Mouse (Mus musculus): ENCODE results near the gene Rab7. TPM values are rescaled to one million over a fixed set of nuclear protein-coding genes. Genes with fewer than 3 reads are reported as not detected.

Gene Rab7
- polyA plus RNA-seq, 1 experiment from 2014 or later, result 240 TPM

DNA sequence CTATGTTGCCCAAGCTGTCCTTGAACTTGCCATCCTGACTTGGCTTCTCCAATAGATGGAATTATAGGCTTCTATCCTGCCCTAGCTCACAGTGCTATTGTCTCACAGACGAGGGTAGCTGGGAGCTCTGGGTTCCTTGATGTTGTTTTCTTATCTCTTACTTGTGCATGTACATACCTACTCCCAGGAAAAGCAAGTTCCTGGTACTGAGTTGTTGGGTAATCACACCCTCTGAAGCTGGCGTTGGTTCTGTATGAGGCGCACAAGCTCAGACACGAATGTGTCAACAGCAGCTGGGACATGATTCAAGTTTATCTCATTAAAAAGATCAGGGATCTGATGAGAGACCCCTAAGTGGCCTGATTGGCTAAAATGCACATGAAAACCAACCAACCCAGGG is 41.6 kb downstream of the Rab7 start:
- Histone ChIP-seq H3K4me3 (ENCODE audit: low read depth, low read length) (no peak overlapping the region), H3K4me1 (ENCODE audit: control insufficient read depth, insufficient read depth, low read length) (no peaks in the 10 kb centered on the region), H3K27ac (replicated peaks; ENCODE audit: low read depth, low read length) (no peak overlapping the region), H3K27me3 (replicated peaks; ENCODE audit: control insufficient read depth, insufficient read depth, low read length) (no peaks in the 10 kb centered on the region), H3K9me3 (ENCODE audit: control insufficient read depth, low read length) (no peaks in the 10 kb centered on the region), H3K36me3 (ENCODE audit: control insufficient read depth, insufficient read depth, low read length) (peaks cover 86% of the 10 kb centered on the region), H3K4me2 (ENCODE audit: low read depth, low read length) (no peak overlapping the region), H3K9ac (ENCODE audit: low read depth, low read length) (no peak overlapping the region)
- ATAC-seq (ENCODE audit: low read depth), result no peak
- 87% methylated on average over 4 of the region's 4 CpGs for WGBS
- DNase-seq (ENCODE audit: low spot score), result no peak

DNA sequence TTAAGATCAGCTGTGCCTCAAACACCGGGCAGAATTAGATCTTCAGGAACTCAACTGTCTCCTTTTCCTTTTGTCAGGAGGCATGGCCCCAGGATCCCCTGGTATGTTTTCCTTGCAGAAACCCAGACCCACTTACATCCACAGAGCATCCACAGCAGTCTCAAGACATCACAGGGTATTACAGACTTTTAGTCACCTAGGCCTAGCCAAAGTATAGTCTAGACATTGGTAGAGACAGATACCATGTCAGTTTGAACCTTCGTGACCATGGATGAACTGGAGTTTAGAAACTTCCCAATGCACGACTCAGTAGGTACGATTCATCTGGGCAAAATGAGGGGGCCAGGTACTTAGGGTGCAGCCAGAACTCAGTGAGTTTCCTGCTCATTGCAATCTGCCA is 46.7 kb downstream of the Rab7 start:
- WGBS, result 77% methylated on average over 4 of the region's 4 CpGs
- H3K9me3 ChIP-seq (ENCODE audit: control insufficient read depth, low read length), result no peaks in the 10 kb centered on the region
- H3K4me2 ChIP-seq (ENCODE audit: low read depth, low read length), result no peak overlapping the region
- H3K36me3 ChIP-seq (ENCODE audit: control insufficient read depth, insufficient read depth, low read length), result peaks cover 44% of the 10 kb centered on the region
- no peak overlapping the region for H3K9ac ChIP-seq (ENCODE audit: low read depth, low read length)
- H3K4me3 ChIP-seq (ENCODE audit: low read depth, low read length), result no peak overlapping the region
- ATAC-seq (ENCODE audit: low read depth), result no peak
- H3K27me3 ChIP-seq (replicated peaks; ENCODE audit: control insufficient read depth, insufficient read depth, low read length), result no peaks in the 10 kb centered on the region
- DNase-seq (ENCODE audit: low spot score), result no peak
- peaks cover 8% of the 10 kb centered on the region for H3K4me1 ChIP-seq (ENCODE audit: control insufficient read depth, insufficient read depth, low read length)
- H3K27ac ChIP-seq (replicated peaks; ENCODE audit: low read depth, low read length), result no peak overlapping the region

DNA sequence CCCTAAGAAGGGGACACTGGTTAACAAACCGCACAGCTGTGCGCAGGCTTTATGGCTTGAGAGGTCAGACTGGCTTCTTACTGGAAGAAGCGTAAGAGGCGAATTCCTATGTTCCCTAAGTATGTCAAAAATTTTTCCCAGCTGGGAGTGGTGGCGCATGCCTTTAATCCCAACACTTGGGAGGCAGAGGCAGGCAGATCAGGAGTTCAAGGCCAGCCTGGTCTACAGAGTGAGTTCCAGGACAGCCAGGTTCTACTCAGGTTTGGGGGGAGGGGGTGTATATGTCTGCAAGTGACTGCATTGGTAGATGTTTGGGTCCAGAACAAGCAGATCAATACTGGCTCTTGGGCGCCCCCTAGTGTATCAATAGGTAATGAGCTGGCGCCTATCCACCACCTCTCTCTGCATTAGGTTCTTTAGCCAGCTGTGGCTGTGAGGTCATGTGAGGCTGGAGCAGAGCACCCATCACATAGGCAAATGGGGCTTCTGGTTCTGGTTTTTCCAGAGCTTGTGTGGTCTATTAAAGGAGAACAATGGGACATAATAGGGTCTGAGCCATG is 47.3 kb downstream of the Rab7 start:
- Histone ChIP-seq H3K27ac (replicated peaks; ENCODE audit: low read depth, low read length) (no peak overlapping the region), H3K9me3 (ENCODE audit: control insufficient read depth, low read length) (no peaks in the 10 kb centered on the region), H3K27me3 (replicated peaks; ENCODE audit: control insufficient read depth, insufficient read depth, low read length) (no peaks in the 10 kb centered on the region), H3K4me3 (ENCODE audit: low read depth, low read length) (no peak overlapping the region), H3K4me1 (ENCODE audit: control insufficient read depth, insufficient read depth, low read length) (peaks cover 13% of the 10 kb centered on the region), H3K4me2 (ENCODE audit: low read depth, low read length) (no peak overlapping the region), H3K36me3 (ENCODE audit: control insufficient read depth, insufficient read depth, low read length) (peaks cover 38% of the 10 kb centered on the region), H3K9ac (ENCODE audit: low read depth, low read length) (no peak overlapping the region)
- ATAC-seq (ENCODE audit: low read depth) (peak; percentile 37; the same call in 1 of the 2 replicates), DNase-seq (ENCODE audit: low spot score) (peak; percentile 61)
- 61% methylated on average over 7 of the region's 7 CpGs for WGBS

DNA sequence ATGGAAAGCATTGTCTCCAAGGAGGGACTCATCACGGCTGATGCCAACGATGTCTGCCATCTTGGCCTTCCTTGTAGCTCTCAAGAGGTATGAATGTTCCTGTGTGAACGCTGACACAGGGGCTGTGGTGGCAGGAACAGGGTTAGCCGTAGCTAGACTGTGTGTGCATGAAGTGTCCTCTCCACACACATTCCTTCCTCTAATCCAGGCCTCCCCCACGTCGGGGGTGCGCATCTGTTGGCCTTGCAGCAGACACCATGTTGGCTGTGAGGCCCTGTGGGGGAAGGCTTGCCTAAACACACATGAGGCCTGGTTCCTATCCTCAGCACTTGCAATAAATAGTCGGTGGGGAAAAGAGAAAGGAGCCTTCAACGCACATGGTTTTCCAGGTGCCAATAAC is 48.5 kb downstream of the Rab7 start:
- H3K9me3 ChIP-seq (ENCODE audit: control insufficient read depth, low read length), result no peaks in the 10 kb centered on the region
- ATAC-seq (ENCODE audit: low read depth), result no peak
- no peak overlapping the region for H3K27ac ChIP-seq (replicated peaks; ENCODE audit: low read depth, low read length)
- H3K27me3 ChIP-seq (replicated peaks; ENCODE audit: control insufficient read depth, insufficient read depth, low read length), result no peaks in the 10 kb centered on the region
- no peak for DNase-seq (ENCODE audit: low spot score)
- H3K9ac ChIP-seq (ENCODE audit: low read depth, low read length), result no peak overlapping the region
- no peak overlapping the region for H3K4me3 ChIP-seq (ENCODE audit: low read depth, low read length)
- WGBS, result 87% methylated on average over 9 of the region's 9 CpGs
- H3K36me3 ChIP-seq (ENCODE audit: control insufficient read depth, insufficient read depth, low read length), result peaks cover 26% of the 10 kb centered on the region
- H3K4me1 ChIP-seq (ENCODE audit: control insufficient read depth, insufficient read depth, low read length), result peaks cover 19% of the 10 kb centered on the region
- H3K4me2 ChIP-seq (ENCODE audit: low read depth, low read length), result no peak overlapping the region

DNA sequence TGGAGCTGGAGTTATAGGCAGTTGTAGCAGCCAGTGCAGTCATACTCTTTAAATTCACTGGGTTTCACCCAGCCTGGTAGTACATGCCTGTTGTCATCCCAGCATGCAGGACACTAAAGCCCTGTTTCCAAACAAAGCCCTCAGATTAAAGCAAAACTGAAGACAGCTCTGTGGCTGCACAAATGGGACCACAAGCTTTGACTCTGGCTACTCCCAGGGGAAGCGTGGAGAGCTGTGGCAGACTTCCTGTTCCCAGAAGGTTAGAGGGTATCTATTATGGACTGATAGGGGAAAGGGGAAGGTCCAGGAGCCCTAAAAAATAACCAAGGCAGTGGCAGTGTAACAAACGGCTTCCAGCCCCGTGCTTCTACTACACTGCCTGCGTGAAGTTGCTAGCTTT is 49.6 kb downstream of the Rab7 start:
- H3K4me3 ChIP-seq (ENCODE audit: low read depth, low read length), result no peak overlapping the region
- no peak overlapping the region for H3K4me2 ChIP-seq (ENCODE audit: low read depth, low read length)
- WGBS, result 77% methylated on average over 4 of the region's 4 CpGs
- DNase-seq (ENCODE audit: low spot score), result no peak
- ATAC-seq (ENCODE audit: low read depth), result no peak
- H3K9me3 ChIP-seq (ENCODE audit: control insufficient read depth, low read length), result no peaks in the 10 kb centered on the region
- H3K27ac ChIP-seq (replicated peaks; ENCODE audit: low read depth, low read length), result no peak overlapping the region
- no peak overlapping the region for H3K9ac ChIP-seq (ENCODE audit: low read depth, low read length)
- H3K36me3 ChIP-seq (ENCODE audit: control insufficient read depth, insufficient read depth, low read length), result peaks cover 15% of the 10 kb centered on the region
- H3K4me1 ChIP-seq (ENCODE audit: control insufficient read depth, insufficient read depth, low read length), result peaks cover 19% of the 10 kb centered on the region
- no peaks in the 10 kb centered on the region for H3K27me3 ChIP-seq (replicated peaks; ENCODE audit: control insufficient read depth, insufficient read depth, low read length)

DNA sequence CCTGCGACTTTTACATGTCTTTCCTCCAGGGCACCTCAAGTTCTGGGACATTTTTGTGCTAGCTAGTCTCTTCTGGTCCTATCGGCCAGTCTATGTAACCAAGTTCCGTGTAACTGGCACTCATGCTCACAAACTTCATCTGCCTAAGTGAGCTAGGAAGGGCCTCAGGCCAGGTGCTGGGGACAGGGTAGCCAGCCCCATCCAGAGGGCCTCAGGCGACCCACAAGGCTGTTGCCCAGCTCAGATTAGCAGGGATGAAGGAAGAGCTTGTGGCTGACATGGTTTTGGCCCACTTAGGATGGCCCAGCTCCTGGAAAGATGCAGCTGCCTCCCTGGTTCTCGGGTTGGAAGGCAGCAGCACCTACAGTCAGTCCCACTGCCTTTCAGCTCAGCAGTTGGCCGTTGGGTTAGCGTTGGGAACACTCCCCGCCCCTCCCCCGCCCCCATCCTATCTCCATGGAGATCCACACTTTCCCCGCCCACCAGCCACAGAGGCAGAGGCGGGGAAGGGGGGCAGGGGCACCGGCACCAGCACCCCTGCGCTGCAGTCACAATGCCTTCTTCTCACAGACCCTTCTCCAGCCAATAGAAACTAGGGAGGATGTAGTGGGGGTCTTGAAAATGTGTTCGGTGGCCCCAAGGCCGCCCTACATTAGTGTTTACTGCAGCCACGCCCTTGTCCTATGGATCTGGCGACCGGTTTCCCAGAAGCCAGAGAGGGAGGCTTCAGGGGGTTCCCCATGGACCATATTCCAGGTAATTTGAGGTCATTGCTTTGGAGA is 51.1 kb downstream of the Rab7 start:
- WGBS, result 5% methylated on average over 18 of the region's 18 CpGs
- Histone ChIP-seq H3K36me3 (ENCODE audit: control insufficient read depth, insufficient read depth, low read length) (peaks cover 5% of the 10 kb centered on the region), H3K27ac (replicated peaks; ENCODE audit: low read depth, low read length) (peak overlapping the region; percentile 76), H3K4me1 (ENCODE audit: control insufficient read depth, insufficient read depth, low read length) (peaks cover 19% of the 10 kb centered on the region), H3K27me3 (replicated peaks; ENCODE audit: control insufficient read depth, insufficient read depth, low read length) (no peaks in the 10 kb centered on the region), H3K4me3 (ENCODE audit: low read depth, low read length) (peak overlapping the region; percentile 19), H3K4me2 (ENCODE audit: low read depth, low read length) (peak overlapping the region; percentile 55), H3K9me3 (ENCODE audit: control insufficient read depth, low read length) (no peaks in the 10 kb centered on the region), H3K9ac (ENCODE audit: low read depth, low read length) (peak overlapping the region; percentile 45)
- ATAC-seq (ENCODE audit: low read depth) (peak; percentile 88), DNase-seq (ENCODE audit: low spot score) (peak; percentile 88)

DNA sequence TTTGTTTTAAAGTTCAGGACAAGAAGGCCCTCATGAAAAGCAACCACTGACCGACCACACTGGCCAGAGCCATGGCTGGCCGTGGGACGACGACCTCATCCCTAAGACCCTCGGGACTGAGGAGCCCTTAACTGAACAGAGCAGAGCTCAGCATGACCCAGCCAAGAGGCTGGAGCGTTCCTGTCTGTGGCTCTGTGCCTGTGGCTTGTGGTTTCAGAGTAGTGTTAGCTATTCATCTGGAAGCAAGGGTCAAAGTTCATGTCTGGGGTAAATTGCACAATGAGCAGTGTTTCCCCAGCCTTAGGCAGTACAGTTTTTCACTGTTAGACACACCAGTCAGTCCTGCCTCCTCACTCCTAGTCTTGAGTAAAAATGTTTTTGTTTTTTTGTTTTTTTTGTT is 52.3 kb downstream of the Rab7 start:
- Histone ChIP-seq H3K4me1 (ENCODE audit: control insufficient read depth, insufficient read depth, low read length) (peaks cover 19% of the 10 kb centered on the region), H3K9ac (ENCODE audit: low read depth, low read length) (no peak overlapping the region), H3K36me3 (ENCODE audit: control insufficient read depth, insufficient read depth, low read length) (no peaks in the 10 kb centered on the region), H3K9me3 (ENCODE audit: control insufficient read depth, low read length) (no peaks in the 10 kb centered on the region), H3K4me3 (ENCODE audit: low read depth, low read length) (no peak overlapping the region), H3K27ac (replicated peaks; ENCODE audit: low read depth, low read length) (no peak overlapping the region), H3K4me2 (ENCODE audit: low read depth, low read length) (no peak overlapping the region), H3K27me3 (replicated peaks; ENCODE audit: control insufficient read depth, insufficient read depth, low read length) (no peaks in the 10 kb centered on the region)
- peak; percentile 58 for DNase-seq (ENCODE audit: low spot score)
- 19% methylated on average over 6 of the region's 6 CpGs for WGBS
- no peak; the same call in 1 of the 2 replicates for ATAC-seq (ENCODE audit: low read depth)

DNA sequence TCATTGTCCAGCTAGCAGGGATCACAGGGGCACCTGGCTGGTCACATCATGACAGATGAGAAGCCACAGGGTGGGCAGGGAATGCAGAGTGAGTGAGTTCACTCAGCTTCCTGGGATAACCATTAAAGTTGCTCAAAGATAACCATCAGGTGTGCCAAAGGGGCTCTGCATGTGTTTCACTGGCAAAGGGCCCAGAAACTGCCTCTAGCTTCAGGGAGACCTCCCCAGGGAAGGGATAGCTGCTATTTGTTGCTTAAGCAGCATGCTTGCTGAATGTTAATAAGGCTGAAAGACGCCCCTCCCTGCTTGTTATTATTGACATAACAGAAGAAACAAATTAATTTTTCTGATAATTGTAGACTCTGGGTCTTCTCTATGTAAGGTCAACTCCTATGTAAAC is 53.2 kb downstream of the Rab7 start:
- H3K27ac ChIP-seq (replicated peaks; ENCODE audit: low read depth, low read length), result no peak overlapping the region; the same call in 1 of the 2 replicates
- H3K4me1 ChIP-seq (ENCODE audit: control insufficient read depth, insufficient read depth, low read length), result peaks cover 19% of the 10 kb centered on the region
- H3K9me3 ChIP-seq (ENCODE audit: control insufficient read depth, low read length), result no peaks in the 10 kb centered on the region
- DNase-seq (ENCODE audit: low spot score) (peak; percentile 70), ATAC-seq (ENCODE audit: low read depth) (no peak)
- H3K9ac ChIP-seq (ENCODE audit: low read depth, low read length), result no peak overlapping the region
- WGBS, result 70% methylated on average over 1 of the region's 1 CpGs
- no peak overlapping the region for H3K4me2 ChIP-seq (ENCODE audit: low read depth, low read length)
- 0 out of 2 replicates have a peak, but pooled peaks cover 6% of the 10 kb centered on the region for H3K36me3 ChIP-seq (ENCODE audit: control insufficient read depth, insufficient read depth, low read length)
- H3K4me3 ChIP-seq (ENCODE audit: low read depth, low read length), result no peak overlapping the region
- no peaks in the 10 kb centered on the region for H3K27me3 ChIP-seq (replicated peaks; ENCODE audit: control insufficient read depth, insufficient read depth, low read length)

DNA sequence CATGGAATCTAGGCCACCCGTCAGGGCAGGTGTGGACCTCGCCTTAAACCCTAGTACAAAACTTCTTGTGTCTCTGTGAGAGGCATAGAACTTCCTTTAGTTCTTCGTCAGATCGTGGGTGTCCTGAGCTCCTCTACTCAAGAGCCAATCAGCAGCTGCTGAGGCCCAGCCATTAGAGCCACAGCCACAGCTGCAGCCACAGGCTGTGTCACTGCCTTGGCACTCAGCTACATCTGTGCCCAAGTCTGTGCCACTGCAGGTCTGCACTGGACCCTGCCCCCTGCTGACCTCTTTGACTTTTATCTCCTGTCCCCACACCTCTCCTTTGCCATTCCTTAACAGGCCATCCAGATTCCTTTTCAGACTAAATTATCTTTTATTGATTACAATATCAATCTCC is 53.9 kb downstream of the Rab7 start:
- ATAC-seq (ENCODE audit: low read depth) (no peak), DNase-seq (ENCODE audit: low spot score) (no peak)
- H3K36me3 ChIP-seq (ENCODE audit: control insufficient read depth, insufficient read depth, low read length), result peaks cover 12% of the 10 kb centered on the region; the same call in 1 of the 2 replicates
- no peaks in the 10 kb centered on the region for H3K27me3 ChIP-seq (replicated peaks; ENCODE audit: control insufficient read depth, insufficient read depth, low read length)
- H3K27ac ChIP-seq (replicated peaks; ENCODE audit: low read depth, low read length), result no peak overlapping the region
- H3K4me3 ChIP-seq (ENCODE audit: low read depth, low read length), result no peak overlapping the region
- H3K4me2 ChIP-seq (ENCODE audit: low read depth, low read length), result no peak overlapping the region
- WGBS, result 72% methylated on average over 4 of the region's 4 CpGs
- no peak overlapping the region for H3K9ac ChIP-seq (ENCODE audit: low read depth, low read length)
- peaks cover 19% of the 10 kb centered on the region for H3K4me1 ChIP-seq (ENCODE audit: control insufficient read depth, insufficient read depth, low read length)
- H3K9me3 ChIP-seq (ENCODE audit: control insufficient read depth, low read length), result no peaks in the 10 kb centered on the region

All from embryonic facial prominence, embryonic 14.5 days (tissue).